Mouse (Mus musculus): ENCODE data around the gene Mmp28.

GRCm38 (mm10) chr11:83441235-83441634, 21.6 kb downstream of the Mmp28 start:
- TF ChIP-seq POLR2A (IDR thresholded peaks at IDR 0.05; ENCODE audit: insufficient read depth, low read length) (no peak), EP300 (IDR thresholded peaks at IDR 0.05; ENCODE audit: insufficient read depth, low read depth, low read length) (no peak), CTCF (IDR thresholded peaks at IDR 0.05; ENCODE audit: low read depth, low read length) (no peak)

All from ES-Bruce4 (cell line).